Mouse (Mus musculus): ENCODE measurements around the gene Mrps18a. TPM values are rescaled to one million over a fixed set of nuclear protein-coding genes. Genes with fewer than 3 reads are reported as not detected.

The Mrps18a gene
- polyA plus RNA-seq, 1 experiment from 2014 or later, result 164 TPM

- WGBS, result 73% methylated on average over 5 of the region's 5 CpGs
- H3K4me2 ChIP-seq (replicated peaks; ENCODE audit: low read depth, low read length), result no peak overlapping the region
Observed at GRCm38 (mm10) chr17:46075551-46076259, 35.1 kb upstream of the Mrps18a start.

GRCm38 (mm10) chr17:46076260-46076551 is 34.6 kb upstream of the Mrps18a start:
- no peak overlapping the region for H3K4me2 ChIP-seq (replicated peaks; ENCODE audit: low read depth, low read length)

More at GRCm38 (mm10) chr17:46075551-46076259, 35.1 kb upstream of the Mrps18a start:
- Histone ChIP-seq H3K36me3 (ENCODE audit: control insufficient read depth, insufficient read depth, low read length) (no peaks in the 10 kb centered on the region), H3K27ac (ENCODE audit: low read depth, low read length) (no peak overlapping the region), H3K4me3 (ENCODE audit: low read length) (no peak overlapping the region), H3K4me1 (ENCODE audit: control insufficient read depth, insufficient read depth, low read length) (peaks cover 17% of the 10 kb centered on the region), H3K9me3 (ENCODE audit: control insufficient read depth, low read length) (0 out of 2 replicates have a peak, but pooled peaks cover 3% of the 10 kb centered on the region), H3K9ac (ENCODE audit: low read depth, low read length) (no peak overlapping the region), H3K27me3 (ENCODE audit: control insufficient read depth, insufficient read depth, low read length) (no peaks in the 10 kb centered on the region)
- no peak for ATAC-seq (ENCODE audit: low FRiP score, low TSS enrichment)

GRCm38 (mm10) chr17:46077921-46078534 is 32.8 kb upstream of the Mrps18a start:
- Histone ChIP-seq H3K4me3 (ENCODE audit: low read length) (no peak overlapping the region), H3K27me3 (ENCODE audit: control insufficient read depth, insufficient read depth, low read length) (no peaks in the 10 kb centered on the region), H3K9me3 (ENCODE audit: control insufficient read depth, low read length) (0 out of 2 replicates have a peak, but pooled peaks cover 3% of the 10 kb centered on the region), H3K4me2 (replicated peaks; ENCODE audit: low read depth, low read length) (no peak overlapping the region), H3K9ac (ENCODE audit: low read depth, low read length) (no peak overlapping the region), H3K36me3 (ENCODE audit: control insufficient read depth, insufficient read depth, low read length) (no peaks in the 10 kb centered on the region), H3K27ac (ENCODE audit: low read depth, low read length) (no peak overlapping the region), H3K4me1 (ENCODE audit: control insufficient read depth, insufficient read depth, low read length) (peaks cover 28% of the 10 kb centered on the region)
- no peak for ATAC-seq (ENCODE audit: low FRiP score, low TSS enrichment)
- 90% methylated on average over 12 of the region's 12 CpGs for WGBS

More at GRCm38 (mm10) chr17:46076260-46076551, 34.6 kb upstream of the Mrps18a start:
- Histone ChIP-seq H3K36me3 (ENCODE audit: control insufficient read depth, insufficient read depth, low read length) (no peaks in the 10 kb centered on the region), H3K4me3 (ENCODE audit: low read length) (no peak overlapping the region), H3K9me3 (ENCODE audit: control insufficient read depth, low read length) (0 out of 2 replicates have a peak, but pooled peaks cover 3% of the 10 kb centered on the region), H3K27me3 (ENCODE audit: control insufficient read depth, insufficient read depth, low read length) (no peaks in the 10 kb centered on the region), H3K27ac (ENCODE audit: low read depth, low read length) (no peak overlapping the region), H3K9ac (ENCODE audit: low read depth, low read length) (no peak overlapping the region), H3K4me1 (ENCODE audit: control insufficient read depth, insufficient read depth, low read length) (peaks cover 22% of the 10 kb centered on the region)
- WGBS, result 30% methylated on average over 1 of the region's 1 CpGs
- no peak for ATAC-seq (ENCODE audit: low FRiP score, low TSS enrichment)

GRCm38 (mm10) chr17:46079037-46079436 is 31.7 kb upstream of the Mrps18a start:
- H3K4me3 ChIP-seq (ENCODE audit: low read length), result no peak overlapping the region
- H3K27me3 ChIP-seq (ENCODE audit: control insufficient read depth, insufficient read depth, low read length), result no peaks in the 10 kb centered on the region
- ATAC-seq (ENCODE audit: low FRiP score, low TSS enrichment), result no peak
- H3K4me2 ChIP-seq (replicated peaks; ENCODE audit: low read depth, low read length), result no peak overlapping the region
- H3K27ac ChIP-seq (ENCODE audit: low read depth, low read length), result no peak overlapping the region
- 78% methylated on average over 2 of the region's 2 CpGs for WGBS
- no peak overlapping the region for H3K9ac ChIP-seq (ENCODE audit: low read depth, low read length)
- H3K4me1 ChIP-seq (ENCODE audit: control insufficient read depth, insufficient read depth, low read length), result peaks cover 31% of the 10 kb centered on the region
- H3K9me3 ChIP-seq (ENCODE audit: control insufficient read depth, low read length), result 0 out of 2 replicates have a peak, but pooled peaks cover 3% of the 10 kb centered on the region
- no peaks in the 10 kb centered on the region for H3K36me3 ChIP-seq (ENCODE audit: control insufficient read depth, insufficient read depth, low read length)

GRCm38 (mm10) chr17:46080388-46080787 is 30.4 kb upstream of the Mrps18a start:
- Histone ChIP-seq H3K9me3 (ENCODE audit: control insufficient read depth, low read length) (0 out of 2 replicates have a peak, but pooled peaks cover 3% of the 10 kb centered on the region), H3K4me2 (replicated peaks; ENCODE audit: low read depth, low read length) (no peak overlapping the region), H3K36me3 (ENCODE audit: control insufficient read depth, insufficient read depth, low read length) (no peaks in the 10 kb centered on the region), H3K27ac (ENCODE audit: low read depth, low read length) (no peak overlapping the region), H3K4me3 (ENCODE audit: low read length) (no peak overlapping the region), H3K9ac (ENCODE audit: low read depth, low read length) (no peak overlapping the region), H3K4me1 (ENCODE audit: control insufficient read depth, insufficient read depth, low read length) (peaks cover 31% of the 10 kb centered on the region), H3K27me3 (ENCODE audit: control insufficient read depth, insufficient read depth, low read length) (no peaks in the 10 kb centered on the region)
- no peak for ATAC-seq (ENCODE audit: low FRiP score, low TSS enrichment)
- WGBS, result 53% methylated on average over 7 of the region's 7 CpGs

- WGBS, result 73% methylated on average over 5 of the region's 5 CpGs
- Histone ChIP-seq H3K9ac (ENCODE audit: low read depth, low read length) (no peak overlapping the region), H3K4me3 (ENCODE audit: low read length) (no peak overlapping the region), H3K4me2 (replicated peaks; ENCODE audit: low read depth, low read length) (no peak overlapping the region), H3K27ac (ENCODE audit: low read depth, low read length) (no peak overlapping the region), H3K27me3 (ENCODE audit: control insufficient read depth, insufficient read depth, low read length) (no peaks in the 10 kb centered on the region), H3K36me3 (ENCODE audit: control insufficient read depth, insufficient read depth, low read length) (no peaks in the 10 kb centered on the region), H3K4me1 (ENCODE audit: control insufficient read depth, insufficient read depth, low read length) (peaks cover 31% of the 10 kb centered on the region), H3K9me3 (ENCODE audit: control insufficient read depth, low read length) (0 out of 2 replicates have a peak, but pooled peaks cover 3% of the 10 kb centered on the region)
- ATAC-seq (ENCODE audit: low FRiP score, low TSS enrichment), result no peak
Observed at GRCm38 (mm10) chr17:46081042-46081441, 29.7 kb upstream of the Mrps18a start.

- WGBS, result 65% methylated on average over 7 of the region's 7 CpGs
- no peak for ATAC-seq (ENCODE audit: low FRiP score, low TSS enrichment)
- Histone ChIP-seq H3K9me3 (ENCODE audit: control insufficient read depth, low read length) (0 out of 2 replicates have a peak, but pooled peaks cover 3% of the 10 kb centered on the region), H3K4me1 (ENCODE audit: control insufficient read depth, insufficient read depth, low read length) (peaks cover 36% of the 10 kb centered on the region), H3K9ac (ENCODE audit: low read depth, low read length) (no peak overlapping the region), H3K36me3 (ENCODE audit: control insufficient read depth, insufficient read depth, low read length) (no peaks in the 10 kb centered on the region), H3K4me3 (ENCODE audit: low read length) (no peak overlapping the region), H3K27me3 (ENCODE audit: control insufficient read depth, insufficient read depth, low read length) (no peaks in the 10 kb centered on the region), H3K4me2 (replicated peaks; ENCODE audit: low read depth, low read length) (no peak overlapping the region), H3K27ac (ENCODE audit: low read depth, low read length) (no peak overlapping the region)
Observed at GRCm38 (mm10) chr17:46081657-46082056, 29.1 kb upstream of the Mrps18a start.

- Histone ChIP-seq H3K9ac (ENCODE audit: low read depth, low read length) (no peak overlapping the region), H3K4me3 (ENCODE audit: low read length) (no peak overlapping the region), H3K4me1 (ENCODE audit: control insufficient read depth, insufficient read depth, low read length) (peaks cover 39% of the 10 kb centered on the region), H3K4me2 (replicated peaks; ENCODE audit: low read depth, low read length) (peak overlapping the region; percentile 25; the same call in 1 of the 2 replicates), H3K36me3 (ENCODE audit: control insufficient read depth, insufficient read depth, low read length) (no peaks in the 10 kb centered on the region), H3K27ac (ENCODE audit: low read depth, low read length) (no peak overlapping the region; the same call in 1 of the 2 replicates), H3K9me3 (ENCODE audit: control insufficient read depth, low read length) (0 out of 2 replicates have a peak, but pooled peaks cover 3% of the 10 kb centered on the region), H3K27me3 (ENCODE audit: control insufficient read depth, insufficient read depth, low read length) (no peaks in the 10 kb centered on the region)
- ATAC-seq (ENCODE audit: low FRiP score, low TSS enrichment), result no peak
- WGBS, result 82% methylated on average over 3 of the region's 3 CpGs
Observed at GRCm38 (mm10) chr17:46083381-46083780, 27.4 kb upstream of the Mrps18a start.

GRCm38 (mm10) chr17:46084091-46084501 is 26.7 kb upstream of the Mrps18a start:
- 0 out of 2 replicates have a peak, but pooled peaks cover under 1% of the 10 kb centered on the region for H3K9me3 ChIP-seq (ENCODE audit: control insufficient read depth, low read length)
- peak; percentile 88 for ATAC-seq (ENCODE audit: low FRiP score, low TSS enrichment)
- 10% methylated on average over 10 of the region's 10 CpGs for WGBS
- H3K9ac ChIP-seq (ENCODE audit: low read depth, low read length), result peak overlapping the region; percentile 50
- H3K4me2 ChIP-seq (replicated peaks; ENCODE audit: low read depth, low read length), result peak overlapping the region; percentile 25
- H3K27ac ChIP-seq (ENCODE audit: low read depth, low read length), result peak overlapping the region; percentile 65; the same call in 1 of the 2 replicates
- H3K4me1 ChIP-seq (ENCODE audit: control insufficient read depth, insufficient read depth, low read length), result peaks cover 39% of the 10 kb centered on the region
- peak overlapping the region; percentile 6; the same call in 1 of the 2 replicates for H3K4me3 ChIP-seq (ENCODE audit: low read length)
- H3K36me3 ChIP-seq (ENCODE audit: control insufficient read depth, insufficient read depth, low read length), result no peaks in the 10 kb centered on the region
- no peaks in the 10 kb centered on the region for H3K27me3 ChIP-seq (ENCODE audit: control insufficient read depth, insufficient read depth, low read length)

All from kidney, embryonic 14.5 days (tissue).